Mouse (Mus musculus): ENCODE results near the gene Olfr692. TPM values are rescaled to one million over a fixed set of nuclear protein-coding genes. Genes with fewer than 3 reads are reported as not detected.
"Not testable (repeated sequence)": the region's sequence is repeated elsewhere in the genome, so short reads cannot be mapped to it uniquely, and the experiment has no call there.

Gene Olfr692
- polyA plus RNA-seq, 1 experiment from 2014 or later = not detected

DNA sequence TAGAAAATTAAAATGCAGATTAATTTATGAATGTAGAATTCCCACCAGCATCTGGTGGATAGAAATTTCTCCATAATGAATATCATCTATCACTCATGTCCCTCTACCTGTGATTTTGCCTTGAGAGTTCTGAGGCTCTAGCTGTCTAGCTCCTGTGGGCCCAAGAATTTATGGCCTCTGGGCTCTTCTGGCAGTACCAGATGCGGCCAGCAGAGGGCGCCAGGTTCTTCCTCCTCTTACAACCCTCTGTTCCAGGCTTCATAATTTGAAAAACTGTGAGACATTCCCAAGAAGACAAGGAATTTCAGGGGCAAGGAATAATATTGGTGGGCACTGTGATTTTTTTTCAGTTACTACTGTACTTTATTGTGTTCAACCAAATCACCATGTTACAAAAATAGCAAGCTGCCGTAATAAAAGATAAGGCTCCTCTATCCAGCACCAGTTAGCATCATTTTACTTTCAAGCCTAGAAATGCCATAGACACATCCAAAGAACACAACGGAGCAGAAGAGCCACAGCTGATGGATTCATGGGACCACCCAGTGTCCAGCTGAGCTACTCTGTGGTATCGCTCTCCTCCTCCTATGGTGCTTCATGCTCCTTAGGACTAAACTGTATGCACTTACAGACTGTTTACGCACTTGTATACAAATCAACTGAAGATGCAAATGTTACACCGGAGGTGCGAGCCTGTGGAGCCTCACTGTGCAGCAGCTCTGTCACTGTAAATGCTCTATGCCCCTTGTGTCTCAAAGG lies 44.0 kb downstream of the Olfr692 start:
- not testable (repeated sequence) for H3K4me1 ChIP-seq; H3K36me3 ChIP-seq; H3K4me2 ChIP-seq; ATAC-seq (ENCODE audit: low FRiP score); H3K27ac ChIP-seq (replicated peaks); H3K9me3 ChIP-seq (replicated peaks); H3K4me3 ChIP-seq (replicated peaks); H3K9ac ChIP-seq (replicated peaks); H3K27me3 ChIP-seq (replicated peaks)
- WGBS = 57% methylated on average over 8 of the region's 8 CpGs

DNA sequence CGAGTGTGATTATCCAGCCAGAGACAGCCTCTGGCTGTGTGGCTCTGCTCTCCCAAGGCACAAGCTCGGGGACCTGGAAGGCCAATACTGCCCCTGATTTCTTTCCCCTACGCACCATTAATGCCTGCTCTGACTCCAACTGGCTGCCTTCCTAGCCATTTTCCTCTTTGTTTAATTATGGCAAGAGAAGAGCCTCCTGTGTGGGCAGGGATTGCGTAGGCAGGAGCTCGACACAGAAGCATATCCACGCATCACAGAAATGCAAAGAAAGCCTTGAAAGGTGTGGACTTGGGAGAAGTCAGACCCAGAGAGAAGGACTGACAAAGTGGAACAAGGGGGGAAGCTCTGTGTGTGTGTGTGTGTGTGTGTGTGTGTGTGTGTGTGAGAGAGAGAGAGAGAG lies 46.4 kb downstream of the Olfr692 start:
- Histone ChIP-seq H3K4me2 (no peak overlapping the region), H3K27me3 (replicated peaks) (no peaks in the 10 kb centered on the region), H3K4me3 (replicated peaks) (no peak overlapping the region), H3K9me3 (replicated peaks) (no peaks in the 10 kb centered on the region), H3K4me1 (no peaks in the 10 kb centered on the region), H3K36me3 (no peaks in the 10 kb centered on the region), H3K9ac (replicated peaks) (no peak overlapping the region), H3K27ac (replicated peaks) (no peak overlapping the region)
- ATAC-seq (ENCODE audit: low FRiP score) = no peak
- 70% methylated on average over 6 of the region's 6 CpGs for WGBS

DNA sequence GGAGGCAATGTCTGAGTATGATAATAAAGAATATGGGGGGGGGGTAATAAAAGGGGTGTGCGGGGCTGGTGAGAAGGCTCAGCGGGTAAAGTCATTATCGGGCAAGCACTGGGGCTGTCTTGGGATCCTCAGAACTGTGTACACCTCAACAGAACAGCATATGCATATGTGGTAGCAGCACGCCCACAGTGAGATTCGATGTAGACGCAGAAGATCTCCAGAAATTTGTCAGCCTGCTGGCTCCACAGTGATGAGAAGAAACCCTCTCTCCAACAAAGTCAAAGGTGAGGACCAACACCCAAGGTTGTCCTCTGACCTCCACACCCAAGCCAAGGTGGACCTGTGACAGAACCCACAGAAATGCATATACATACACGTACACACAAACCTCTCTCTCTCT lies 48.5 kb downstream of the Olfr692 start:
- H3K4me2 ChIP-seq = no peak overlapping the region
- no peaks in the 10 kb centered on the region for H3K9me3 ChIP-seq (replicated peaks)
- H3K27me3 ChIP-seq (replicated peaks) = no peaks in the 10 kb centered on the region
- H3K27ac ChIP-seq (replicated peaks) = no peak overlapping the region
- H3K9ac ChIP-seq (replicated peaks) = no peak overlapping the region
- no peak for ATAC-seq (ENCODE audit: low FRiP score)
- no peak overlapping the region for H3K4me3 ChIP-seq (replicated peaks)
- 89% methylated on average over 7 of the region's 7 CpGs for WGBS
- no peaks in the 10 kb centered on the region for H3K4me1 ChIP-seq
- H3K36me3 ChIP-seq = no peaks in the 10 kb centered on the region

DNA sequence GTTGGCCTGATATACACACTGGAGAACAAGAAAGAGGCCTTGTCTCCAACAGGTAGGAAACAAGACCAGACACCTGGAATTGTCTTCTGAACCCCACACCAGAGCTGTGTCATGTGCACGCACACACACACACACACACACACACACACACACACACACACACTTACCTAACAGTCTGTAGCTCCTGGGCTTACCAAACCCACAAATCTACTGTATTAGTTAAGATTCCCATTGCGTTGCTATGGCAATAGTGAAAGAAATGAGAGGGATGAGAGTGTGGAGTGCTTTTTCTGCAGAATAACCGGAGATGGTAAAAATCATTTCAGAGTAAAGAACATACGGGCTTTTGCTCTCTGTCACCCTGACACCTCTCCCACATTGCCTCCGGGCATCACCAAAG lies 50.1 kb downstream of the Olfr692 start:
- H3K4me2 ChIP-seq = no peak overlapping the region
- no peaks in the 10 kb centered on the region for H3K27me3 ChIP-seq (replicated peaks)
- H3K4me1 ChIP-seq = no peaks in the 10 kb centered on the region
- H3K4me3 ChIP-seq (replicated peaks) = no peak overlapping the region
- WGBS = 78% methylated on average over 5 of the region's 5 CpGs
- no peak overlapping the region for H3K27ac ChIP-seq (replicated peaks)
- no peak overlapping the region for H3K9ac ChIP-seq (replicated peaks)
- no peak for ATAC-seq (ENCODE audit: low FRiP score)
- H3K36me3 ChIP-seq = no peaks in the 10 kb centered on the region
- H3K9me3 ChIP-seq (replicated peaks) = no peaks in the 10 kb centered on the region

Other genes with a start within 250 kb of the Olfr692 start
- not detected in 2 replicates for gene Olfr683, start 221.2 kb upstream of the Olfr692 start, polyA plus RNA-seq (2015; fragmentation: Nextera tagmentation; extraction: Ambion mirVana)
- not detected in 2 replicates for gene Olfr684, start 204.6 kb upstream of the Olfr692 start, polyA plus RNA-seq (2015; fragmentation: Nextera tagmentation; extraction: Ambion mirVana)
- gene Olfr685, start 182.2 kb upstream of the Olfr692 start, polyA plus RNA-seq (2015; fragmentation: Nextera tagmentation; extraction: Ambion mirVana) = not detected in 2 replicates
- not detected in 2 replicates for gene Olfr686, start 160.7 kb upstream of the Olfr692 start, polyA plus RNA-seq (2015; fragmentation: Nextera tagmentation; extraction: Ambion mirVana)
- not detected in 2 replicates for gene Olfr688, start 80.1 kb upstream of the Olfr692 start, polyA plus RNA-seq (2015; fragmentation: Nextera tagmentation; extraction: Ambion mirVana)
- gene Olfr689, start 57.1 kb upstream of the Olfr692 start, polyA plus RNA-seq (2015; fragmentation: Nextera tagmentation; extraction: Ambion mirVana) = not detected in 2 replicates
- not detected in 2 replicates for gene Olfr690, start 34.1 kb upstream of the Olfr692 start, polyA plus RNA-seq (2015; fragmentation: Nextera tagmentation; extraction: Ambion mirVana)
- 0.23 and 0.26 TPM in 2 replicates for gene Olfr691, start 26.0 kb upstream of the Olfr692 start, polyA plus RNA-seq (2015; fragmentation: Nextera tagmentation; extraction: Ambion mirVana)
- gene Gm5901, start 6.8 kb downstream of the Olfr692 start, polyA plus RNA-seq (2015; fragmentation: Nextera tagmentation; extraction: Ambion mirVana) = not detected in 2 replicates
- gene Fam160a2, start 31.8 kb downstream of the Olfr692 start, polyA plus RNA-seq (2015; fragmentation: Nextera tagmentation; extraction: Ambion mirVana) = 39.0 and 41.9 TPM in 2 replicates
- 0.08 and 0.09 TPM in 2 replicates for gene Cnga4, start 36.3 kb downstream of the Olfr692 start, polyA plus RNA-seq (2015; fragmentation: Nextera tagmentation; extraction: Ambion mirVana)
- 5.3 and 6.2 TPM in 2 replicates for gene Cckbr, start 57.5 kb downstream of the Olfr692 start, polyA plus RNA-seq (2015; fragmentation: Nextera tagmentation; extraction: Ambion mirVana)
- gene Cavin3, start 114.1 kb downstream of the Olfr692 start, polyA plus RNA-seq (2015; fragmentation: Nextera tagmentation; extraction: Ambion mirVana) = 34.6 and 39.9 TPM in 2 replicates
- gene Smpd1, start 186.1 kb downstream of the Olfr692 start, polyA plus RNA-seq (2015; fragmentation: Nextera tagmentation; extraction: Ambion mirVana) = 83.2 and 91.4 TPM in 2 replicates
- gene Apbb1, start 213.4 kb downstream of the Olfr692 start, polyA plus RNA-seq (2015; fragmentation: Nextera tagmentation; extraction: Ambion mirVana) = 248 and 299 TPM in 2 replicates
- gene Hpx, start 231.9 kb downstream of the Olfr692 start, polyA plus RNA-seq (2015; fragmentation: Nextera tagmentation; extraction: Ambion mirVana) = 0.36 and 0.59 TPM in 2 replicates